Comparison of ENCODE assay signal across 9 mouse cellular contexts in the genomic region with DNA sequence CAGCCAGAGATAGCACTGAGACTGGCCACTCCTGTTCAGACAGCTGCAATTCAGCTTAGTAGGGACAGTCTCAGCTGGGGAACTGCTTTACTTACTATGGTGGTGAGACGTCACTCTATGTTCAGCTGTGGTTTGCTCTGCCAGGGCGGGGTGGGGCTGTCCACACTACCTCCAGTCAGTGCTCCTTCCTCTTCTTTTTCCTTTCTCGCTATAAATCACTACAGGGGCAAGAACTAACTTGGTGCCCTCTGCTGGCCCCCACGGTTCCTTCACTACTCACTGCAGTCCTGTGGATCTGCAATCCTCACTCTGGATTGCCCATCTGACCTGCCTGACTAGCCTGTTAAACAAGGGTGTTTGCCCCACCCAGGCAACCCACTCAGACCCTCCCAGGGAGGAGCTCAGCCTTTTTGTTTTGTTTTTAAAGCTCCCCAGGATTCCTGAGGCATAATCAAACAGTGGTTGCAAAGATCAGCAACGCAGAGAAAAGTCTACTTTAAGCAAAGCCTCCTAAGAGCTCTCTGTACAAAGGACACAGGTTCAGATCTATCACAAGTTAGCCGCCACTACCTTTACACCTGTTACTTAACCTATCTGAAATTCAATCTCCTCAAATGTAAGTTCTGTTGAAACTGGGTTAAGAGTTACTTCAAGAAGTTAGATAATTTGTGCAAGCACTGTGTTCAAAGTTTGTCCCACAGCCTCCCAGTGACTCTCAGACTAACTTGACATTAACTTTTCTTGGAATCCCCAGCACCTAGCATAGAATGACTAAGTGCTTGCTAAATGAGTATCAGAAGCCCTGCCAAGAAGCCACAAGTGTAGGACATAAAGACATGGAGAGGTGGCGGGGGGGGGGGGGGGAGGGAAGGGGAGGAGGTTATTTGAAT. TPM values are rescaled to one million over a fixed set of nuclear protein-coding genes. Genes with fewer than 3 reads are reported as not detected.
DNase-seq lines count a peak whose midpoint lies in the region; ATAC-seq and TF ChIP-seq lines count a peak whose summit lies in the region.
"Had no signal": no experiment of that assay in that cellular context is flagged by ENCODE, and none has a peak within 500 bp of the region (broad histone marks: within the 10 kb centered on the region; RNA-seq: fewer than 3 reads in every experiment).

No protein-coding gene starts in this region.

- intact Hi-C loops in left cerebral cortex, postnatal 4 days (cut with DNase I): loop anchor here (5.0 kb wide), 1 partner anchor 168 kb away; no protein-coding TSS in a partner anchor

- H3K36me3 ChIP-seq in embryonic facial prominence, embryonic 15.5 days: peaks cover 4% of the 10 kb centered on the region; the same call in 1 of the 2 replicates
- H3K36me3 ChIP-seq in heart, postnatal 0 days (replicated peaks; ENCODE audit: control insufficient read depth, insufficient read depth, low read length): peaks cover 6% of the 10 kb centered on the region; the same call in 1 of the 2 replicates

- H3K9ac ChIP-seq in embryonic facial prominence, embryonic 15.5 days: no peak overlapping the region
- peak overlapping the region; percentile 51 for H3K9ac ChIP-seq in heart, postnatal 0 days (replicated peaks; ENCODE audit: low read depth, low read length)

- H3K4me3 ChIP-seq in embryonic facial prominence, embryonic 15.5 days (replicated peaks): peak overlapping the region; percentile 75
- peak overlapping the region; percentile 52 for H3K4me3 ChIP-seq in heart, postnatal 0 days (ENCODE audit: low read depth, low read length)

- DNase-seq in CD4-positive, CD25-positive, alpha-beta regulatory T cell, adult 2 months (ENCODE audit: low read depth, low spot score): peak; percentile 80
- DNase-seq in T-cell, adult 2 months (ENCODE audit: low spot score): peak; percentile 82
- DNase-seq in heart, postnatal 0 days (ENCODE audit: low spot score): no peak
- DNase-seq in kidney, postnatal 14 days: peak; percentile 49
- peak; percentile 65 to 76 for DNase-seq in spleen, postnatal 4 days (ENCODE audit: low spot score in 2 of 2)
- DNase-seq in left cerebral cortex, postnatal 4 days: no peak

- 37% methylated on average over 6 of the region's 7 CpGs for WGBS in embryonic facial prominence, embryonic 15.5 days
- WGBS in heart, postnatal 0 days: 48% methylated on average over 6 of the region's 7 CpGs

- peak; percentile 37 for TF ChIP-seq CTCF in heart, postnatal 0 days (IDR thresholded peaks at IDR 0.05; ENCODE audit: low read depth)

- H3K9me3 ChIP-seq in embryonic facial prominence, embryonic 15.5 days (replicated peaks): no peaks in the 10 kb centered on the region
- H3K9me3 ChIP-seq in heart, postnatal 0 days (replicated peaks; ENCODE audit: control insufficient read depth, low read length): peaks cover 9% of the 10 kb centered on the region

- H3K4me1 ChIP-seq in embryonic facial prominence, embryonic 15.5 days: peaks cover 32% of the 10 kb centered on the region
- peaks cover 24% of the 10 kb centered on the region for H3K4me1 ChIP-seq in heart, postnatal 0 days (ENCODE audit: control insufficient read depth, insufficient read depth)

- H3K4me2 ChIP-seq in embryonic facial prominence, embryonic 15.5 days (replicated peaks): peak overlapping the region; percentile 92
- peak overlapping the region; percentile 61 for H3K4me2 ChIP-seq in heart, postnatal 0 days (ENCODE audit: low read depth, low read length)

- no peak for TF ChIP-seq EP300 in heart, postnatal 0 days (IDR thresholded peaks at IDR 0.05; ENCODE audit: low read depth)

- H3K27ac ChIP-seq in embryonic facial prominence, embryonic 15.5 days (replicated peaks): peak overlapping the region; percentile 96
- H3K27ac ChIP-seq in heart, postnatal 0 days (ENCODE audit: low read depth): peak overlapping the region; percentile 92; the same call in 1 of the 2 replicates

- peak; percentile 30 for ATAC-seq in embryonic facial prominence, embryonic 15.5 days (ENCODE audit: insufficient number of reproducible peaks, low FRiP score, low TSS enrichment, low read depth)
- ATAC-seq in heart, postnatal 0 days (ENCODE audit: insufficient read depth, low read depth): 0 out of 2 replicates have a peak, but pooled peaks have one; percentile 9
- ATAC-seq in megakaryocyte, adult 5-6 weeks (ENCODE audit: poor library complexity, severe bottlenecking): peak; percentile 92

- no peaks in the 10 kb centered on the region for H3K27me3 ChIP-seq in embryonic facial prominence, embryonic 15.5 days
- H3K27me3 ChIP-seq in heart, postnatal 0 days (ENCODE audit: control insufficient read depth, insufficient read depth, low read length): no peaks in the 10 kb centered on the region

RNA-seq across cellular contexts. Expression of a gene that starts 1.5 kb away (rescaled TPM):
- 133 and 139 TPM in 2 replicates for polyA plus RNA-seq in embryonic facial prominence, embryonic 15.5 days (2015; fragmentation: Nextera tagmentation; extraction: Ambion mirVana)
- total RNA-seq in heart, postnatal 0 days (2014; rRNA removed; ENCODE audit: low replicate concordance): 80.6 and 99.8 TPM in 2 replicates
- polyA plus RNA-seq in heart, postnatal 0 days (2015; fragmentation: Nextera tagmentation; extraction: Ambion mirVana): 85.8 and 90.9 TPM in 2 replicates
- 76.9 and 81.2 TPM in 2 replicates for total RNA-seq in megakaryocyte, adult 5-6 weeks (2015)
- total RNA-seq in megakaryocyte, adult 5-6 weeks (2017): 74.7 and 80.9 TPM in 2 replicates
- 10 to 100 TPM; 36.6 to 39.2 TPM for total RNA-seq in left cerebral cortex, postnatal 4 days (2021)

RNA-seq across cellular contexts. Expression of a gene that starts 10.6 kb away (rescaled TPM):
- polyA plus RNA-seq in embryonic facial prominence, embryonic 15.5 days (2015; fragmentation: Nextera tagmentation; extraction: Ambion mirVana): 82.1 and 82.5 TPM in 2 replicates
- 69.1 and 71.7 TPM in 2 replicates for total RNA-seq in heart, postnatal 0 days (2014; rRNA removed; ENCODE audit: low replicate concordance)
- polyA plus RNA-seq in heart, postnatal 0 days (2015; fragmentation: Nextera tagmentation; extraction: Ambion mirVana): 19.3 and 19.5 TPM in 2 replicates
- total RNA-seq in megakaryocyte, adult 5-6 weeks (2015): 0.11 and 0.21 TPM in 2 replicates
- 0.33 and 0.70 TPM in 2 replicates for total RNA-seq in megakaryocyte, adult 5-6 weeks (2017)
- total RNA-seq in left cerebral cortex, postnatal 4 days (2021): 100 to 1,000 TPM; 214 to 236 TPM

RNA-seq across cellular contexts. Expression of a gene that starts 14.7 kb away (rescaled TPM):
- polyA plus RNA-seq in embryonic facial prominence, embryonic 15.5 days (2015; fragmentation: Nextera tagmentation; extraction: Ambion mirVana): 45.2 and 49.4 TPM in 2 replicates
- 362 and 463 TPM in 2 replicates for total RNA-seq in heart, postnatal 0 days (2014; rRNA removed; ENCODE audit: low replicate concordance)
- polyA plus RNA-seq in heart, postnatal 0 days (2015; fragmentation: Nextera tagmentation; extraction: Ambion mirVana): 33.0 and 36.8 TPM in 2 replicates
- total RNA-seq in megakaryocyte, adult 5-6 weeks (2015): 34.1 and 36.1 TPM in 2 replicates
- total RNA-seq in megakaryocyte, adult 5-6 weeks (2017): 69.0 and 76.2 TPM in 2 replicates
- 100 to 1,000 TPM; 195 to 222 TPM for total RNA-seq in left cerebral cortex, postnatal 4 days (2021)

RNA-seq across cellular contexts. Expression of a gene that starts 40.1 kb away (rescaled TPM):
- polyA plus RNA-seq in embryonic facial prominence, embryonic 15.5 days (2015; fragmentation: Nextera tagmentation; extraction: Ambion mirVana): not detected in 2 replicates
- total RNA-seq in heart, postnatal 0 days (2014; rRNA removed; ENCODE audit: low replicate concordance): not detected in 2 replicates
- polyA plus RNA-seq in heart, postnatal 0 days (2015; fragmentation: Nextera tagmentation; extraction: Ambion mirVana): 0.19 TPM in 1 of 2 replicates, not detected in the other
- not detected in 2 replicates for total RNA-seq in megakaryocyte, adult 5-6 weeks (2015)
- total RNA-seq in megakaryocyte, adult 5-6 weeks (2017): not detected in 2 replicates
- total RNA-seq in left cerebral cortex, postnatal 4 days (2021): under 1 TPM in 1 of 2 experiments, not detected in 1; 0.32 TPM
- total RNA-seq: left cerebral cortex, postnatal 25 days had no signal

RNA-seq across cellular contexts. Expression of a gene that starts 40.8 kb away (rescaled TPM):
- polyA plus RNA-seq in embryonic facial prominence, embryonic 15.5 days (2015; fragmentation: Nextera tagmentation; extraction: Ambion mirVana): 2.0 and 2.3 TPM in 2 replicates
- total RNA-seq in heart, postnatal 0 days (2014; rRNA removed; ENCODE audit: low replicate concordance): 0.46 and 2.7 TPM in 2 replicates
- polyA plus RNA-seq in heart, postnatal 0 days (2015; fragmentation: Nextera tagmentation; extraction: Ambion mirVana): 0.43 and 0.59 TPM in 2 replicates
- total RNA-seq in megakaryocyte, adult 5-6 weeks (2015): 31.4 and 31.6 TPM in 2 replicates
- total RNA-seq in megakaryocyte, adult 5-6 weeks (2017): 18.0 and 20.2 TPM in 2 replicates
- total RNA-seq in left cerebral cortex, postnatal 4 days (2021): 1 to 10 TPM in 1 of 2 experiments, under 1 TPM in 1; 0.82 to 1.2 TPM

Comparison
In these comparisons a context has a peak if more than half of its experiments do, and no peak if none do; other contexts are left out.
1. DNase-seq: peak in CD4-positive, CD25-positive, alpha-beta regulatory T cell, adult 2 months (single experiment), T-cell, adult 2 months (single experiment), kidney, postnatal 14 days (single experiment) and spleen, postnatal 4 days (2 of 2); none in heart, postnatal 0 days (single experiment) and left cerebral cortex, postnatal 4 days (single experiment).
2. ATAC-seq: peak in every context shown above with its lines; median percentile 92 in megakaryocyte, adult 5-6 weeks; 30 in embryonic facial prominence, embryonic 15.5 days; 9 in heart, postnatal 0 days.
3. RNA of a gene that starts 10.6 kb away (total RNA-seq): 214 to 236 TPM in left cerebral cortex, postnatal 4 days and 69.1 to 71.7 TPM in heart, postnatal 0 days; 0.11 to 0.70 TPM in megakaryocyte, adult 5-6 weeks; every median in the first group is over 10 times any median in the second.